Mouse (Mus musculus): ENCODE data around the gene Lrrc30.

Lrrc30 gene

DNA sequence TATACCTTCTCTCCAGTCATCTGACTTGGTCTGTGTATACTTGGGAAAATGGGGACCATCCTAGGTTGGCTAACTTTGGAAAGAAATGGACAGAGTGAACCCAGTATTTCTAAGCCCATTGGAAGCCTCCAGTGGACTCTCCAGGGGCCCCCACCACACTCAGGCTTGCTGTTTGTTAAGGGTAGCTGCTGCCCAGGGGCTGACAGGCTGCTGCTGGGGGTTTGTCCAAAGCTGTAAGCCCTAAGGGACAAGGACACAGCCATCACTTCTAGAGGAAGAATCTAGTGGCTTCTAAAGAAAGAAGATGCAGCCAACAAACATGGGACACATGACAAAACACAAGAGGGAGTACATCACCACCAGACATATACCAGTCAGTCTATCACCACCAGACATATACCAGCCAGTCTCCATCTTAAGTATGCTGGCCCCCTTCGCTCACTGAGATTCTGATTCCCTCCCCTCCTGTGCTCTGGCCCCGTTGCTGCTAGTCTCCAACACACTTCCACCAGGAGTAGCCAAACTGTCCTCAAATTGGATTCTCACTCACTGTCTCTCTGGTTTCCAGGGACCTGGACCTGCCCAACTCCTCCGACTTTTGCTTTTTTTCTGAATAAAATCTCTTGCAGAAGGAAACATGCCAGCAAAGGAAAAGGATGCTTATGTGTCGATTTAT is 49.7 kb downstream of the Lrrc30 start:
- DNase-seq = no peak

DNA sequence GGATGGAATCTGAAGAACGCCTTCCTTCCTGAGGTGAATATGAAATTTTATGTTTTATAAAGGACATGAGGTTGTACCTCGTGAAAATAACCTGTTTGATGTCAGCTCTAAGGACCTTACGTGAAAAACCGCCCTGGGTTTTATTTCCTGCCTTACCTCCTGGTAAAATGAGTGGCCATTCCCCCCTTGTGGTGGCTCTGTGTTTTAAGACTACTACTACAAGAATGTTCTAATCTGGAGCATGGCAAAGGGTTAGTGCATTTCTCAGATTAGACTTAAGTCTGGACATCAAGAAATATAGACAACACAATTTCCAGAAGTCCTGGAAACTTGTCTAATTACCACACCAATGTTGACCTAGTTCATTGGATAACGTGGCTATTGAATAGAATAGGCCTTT is 50.7 kb downstream of the Lrrc30 start:
- no peak for DNase-seq

Data from kidney, adult 9 months (tissue).